Mouse (Mus musculus) liver, embryonic 11.5 days (tissue): ENCODE measurements around the gene Gm20696. TPM values are rescaled to one million over a fixed set of nuclear protein-coding genes. Genes with fewer than 3 reads are reported as not detected.
A peak's percentile ranks its signal among the peaks of the same experiment; 100 is the strongest.

Experiments used
- ATAC-seq: fragments of 200-750 bp; cut with Nextera tagmentation; replicated peaks from 2 replicates; pipeline ENCODE4 v1.8.0; 2017; ENCODE audit warnings: moderate number of reproducible peaks, mild to moderate bottlenecking, moderate TSS enrichment, moderate library complexity; ENCODE audit not compliant: low FRiP score
- DNase-seq: peaks from one replicate; pipeline ENCODE4 v3.0.0-alpha.2; 2017; ENCODE audit warnings: low spot score
- H3K27ac ChIP-seq: fragments of 300-500 bp; sonication (generic); 2 replicates; pipeline ENCODE4 v1.5.1; 2014; ENCODE audit warnings: mild to moderate bottlenecking, low read depth, low read length, control low read depth
- H3K27me3 ChIP-seq: fragments of 300-500 bp; sonication (generic); replicated peaks from 2 replicates; pipeline ENCODE4 v1.6.1; 2014; ENCODE audit warnings: low read length, mixed read lengths; ENCODE audit not compliant: control insufficient read depth, insufficient read depth
- H3K36me3 ChIP-seq: fragments of 300-500 bp; sonication (generic); 2 replicates; pipeline ENCODE4 v1.6.1; 2014; ENCODE audit warnings: mild to moderate bottlenecking, low read length, moderate library complexity, mixed read lengths; ENCODE audit not compliant: control insufficient read depth, insufficient read depth
- H3K4me1 ChIP-seq: fragments of 300-500 bp; sonication (generic); replicated peaks from 2 replicates; pipeline ENCODE4 v1.6.1; 2014; ENCODE audit warnings: low read length, mixed read lengths; ENCODE audit not compliant: control insufficient read depth, insufficient read depth
- H3K4me2 ChIP-seq: fragments of 300-500 bp; sonication (generic); 2 replicates; pipeline ENCODE4 v1.6.1; 2014; ENCODE audit warnings: mild to moderate bottlenecking, control low read depth, moderate library complexity
- H3K4me3 ChIP-seq: fragments of 300-500 bp; sonication (generic); 2 replicates; pipeline ENCODE4 v1.5.1; 2014; ENCODE audit warnings: low read depth, low read length, control low read depth
- H3K9ac ChIP-seq: fragments of 300-500 bp; sonication (generic); 2 replicates; pipeline ENCODE4 v1.6.1; 2014; ENCODE audit warnings: low read depth, low read length, control low read depth
- H3K9me3 ChIP-seq: fragments of 300-500 bp; sonication (generic); 2 replicates; pipeline ENCODE4 v1.6.1; 2016; ENCODE audit warnings: low read length, inconsistent platforms, mixed read lengths; ENCODE audit not compliant: control insufficient read depth
- WGBS: fragments of 180-500 bp; shearing (Covaris S2); extraction: QIAGEN DNeasy Blood & Tissue Kit; methylation state at CpG from one replicate; pipeline ENCODE4 v1.1.7; 2014; 5-methylcytosine and 5-hydroxymethylcytosine counted together
- polyA plus RNA-seq: library from polyadenylated mRNA; unstranded; fragments of >200 nt; fragmentation: Nextera tagmentation; extraction: Ambion mirVana; gene quantifications from 2 replicates; pipeline ENCODE4 v1.2.1, GENCODE M21; 2014

Gene Gm20696
- polyA plus RNA-seq, 1 experiment from 2014 or later = 2.4 TPM

- ATAC-seq (no peak), DNase-seq (no peak)
- under 1% methylated on average over 24 of the region's 27 CpGs for WGBS
- Histone ChIP-seq H3K9ac (peak overlapping the region; percentile 93), H3K36me3 (no peaks in the 10 kb centered on the region), H3K27ac (peak overlapping the region; percentile 98), H3K9me3 (no peaks in the 10 kb centered on the region), H3K4me2 (peak overlapping the region; percentile 99), H3K27me3 (no peaks in the 10 kb centered on the region), H3K4me1 (0 out of 2 replicates have a peak, but pooled peaks cover 3% of the 10 kb centered on the region), H3K4me3 (peak overlapping the region; percentile 85)
Measured at GRCm38 (mm10) chr6:99520676-99521037, 145.9 kb downstream of the Gm20696 start.

GRCm38 (mm10) chr6:99519806-99520675 lies 146.6 kb downstream of the Gm20696 start:
- WGBS = 6% methylated on average over 35 of the region's 38 CpGs
- no peak for ATAC-seq
- no peaks in the 10 kb centered on the region for H3K9me3 ChIP-seq
- H3K4me3 ChIP-seq = peak overlapping the region; percentile 85
- peak overlapping the region; percentile 98 for H3K27ac ChIP-seq
- DNase-seq = peak; percentile 63
- no peaks in the 10 kb centered on the region for H3K36me3 ChIP-seq
- peak overlapping the region; percentile 93 for H3K9ac ChIP-seq
- no peaks in the 10 kb centered on the region for H3K27me3 ChIP-seq
- H3K4me1 ChIP-seq = 0 out of 2 replicates have a peak, but pooled peaks cover 3% of the 10 kb centered on the region
- peak overlapping the region; percentile 99 for H3K4me2 ChIP-seq

GRCm38 (mm10) chr6:99519052-99519451 lies 147.5 kb downstream of the Gm20696 start:
- ATAC-seq (no peak), DNase-seq (no peak)
- no peak overlapping the region for H3K9ac ChIP-seq
- WGBS = 39% methylated on average over 4 of the region's 4 CpGs
- H3K36me3 ChIP-seq = no peaks in the 10 kb centered on the region
- H3K4me3 ChIP-seq = no peak overlapping the region
- H3K4me1 ChIP-seq = 0 out of 2 replicates have a peak, but pooled peaks cover 3% of the 10 kb centered on the region
- peak overlapping the region; percentile 99 for H3K4me2 ChIP-seq
- no peaks in the 10 kb centered on the region for H3K27me3 ChIP-seq
- no peaks in the 10 kb centered on the region for H3K9me3 ChIP-seq
- H3K27ac ChIP-seq = no peak overlapping the region

GRCm38 (mm10) chr6:99515667-99516199 lies 150.9 kb downstream of the Gm20696 start:
- no peak overlapping the region for H3K4me3 ChIP-seq
- no peak overlapping the region for H3K4me2 ChIP-seq
- WGBS = 81% methylated on average over 7 of the region's 7 CpGs
- no peaks in the 10 kb centered on the region for H3K36me3 ChIP-seq
- no peak overlapping the region for H3K9ac ChIP-seq
- H3K9me3 ChIP-seq = no peaks in the 10 kb centered on the region
- H3K27ac ChIP-seq = no peak overlapping the region
- H3K4me1 ChIP-seq = peaks cover 7% of the 10 kb centered on the region; the same call in 1 of the 2 replicates
- ATAC-seq = no peak
- no peak for DNase-seq
- H3K27me3 ChIP-seq = no peaks in the 10 kb centered on the region

GRCm38 (mm10) chr6:99511862-99512261 lies 154.7 kb downstream of the Gm20696 start:
- Histone ChIP-seq H3K4me1 (peaks cover 7% of the 10 kb centered on the region; the same call in 1 of the 2 replicates), H3K9ac (no peak overlapping the region), H3K27ac (no peak overlapping the region), H3K9me3 (no peaks in the 10 kb centered on the region), H3K27me3 (no peaks in the 10 kb centered on the region), H3K4me3 (no peak overlapping the region), H3K36me3 (no peaks in the 10 kb centered on the region), H3K4me2 (no peak overlapping the region)
- 59% methylated on average over 6 of the region's 6 CpGs for WGBS
- DNase-seq (no peak), ATAC-seq (no peak)

GRCm38 (mm10) chr6:99509189-99509592 lies 157.4 kb downstream of the Gm20696 start:
- 85% methylated on average over 9 of the region's 9 CpGs for WGBS
- peaks cover 7% of the 10 kb centered on the region; the same call in 1 of the 2 replicates for H3K4me1 ChIP-seq
- ATAC-seq = no peak

GRCm38 (mm10) chr6:99506816-99507215 lies 159.8 kb downstream of the Gm20696 start:
- WGBS = 76% methylated on average over 6 of the region's 6 CpGs
- no peak overlapping the region for H3K9ac ChIP-seq
- H3K27ac ChIP-seq = no peak overlapping the region
- H3K36me3 ChIP-seq = peaks cover 2% of the 10 kb centered on the region; the same call in 1 of the 2 replicates
- H3K4me1 ChIP-seq = peaks cover 2% of the 10 kb centered on the region
- no peak for ATAC-seq
- H3K4me3 ChIP-seq = no peak overlapping the region
- DNase-seq = no peak
- no peaks in the 10 kb centered on the region for H3K9me3 ChIP-seq
- no peak overlapping the region for H3K4me2 ChIP-seq
- no peaks in the 10 kb centered on the region for H3K27me3 ChIP-seq

More at GRCm38 (mm10) chr6:99509189-99509592, 157.4 kb downstream of the Gm20696 start:
- Histone ChIP-seq H3K4me3 (no peak overlapping the region), H3K36me3 (peaks cover 2% of the 10 kb centered on the region; the same call in 1 of the 2 replicates), H3K9ac (no peak overlapping the region), H3K27ac (no peak overlapping the region), H3K27me3 (no peaks in the 10 kb centered on the region), H3K4me2 (no peak overlapping the region), H3K9me3 (no peaks in the 10 kb centered on the region)
- no peak for DNase-seq

GRCm38 (mm10) chr6:99503741-99504140 lies 162.9 kb downstream of the Gm20696 start:
- no peak overlapping the region for H3K4me2 ChIP-seq
- whole genome bisulfite sequencing = 76% methylated on average over 1 of the region's 1 CpGs
- peaks cover 2% of the 10 kb centered on the region; the same call in 1 of the 2 replicates for H3K36me3 ChIP-seq
- H3K27ac ChIP-seq = no peak overlapping the region
- ATAC-seq (no peak), DNase-seq (no peak)
- H3K27me3 ChIP-seq = no peaks in the 10 kb centered on the region
- H3K4me1 ChIP-seq = no peaks in the 10 kb centered on the region; the same call in none of the 2 replicates
- H3K9ac ChIP-seq = no peak overlapping the region
- H3K4me3 ChIP-seq = no peak overlapping the region
- H3K9me3 ChIP-seq = no peaks in the 10 kb centered on the region
